Mouse (Mus musculus): ENCODE data around the gene Lif.

The Lif gene

DNA sequence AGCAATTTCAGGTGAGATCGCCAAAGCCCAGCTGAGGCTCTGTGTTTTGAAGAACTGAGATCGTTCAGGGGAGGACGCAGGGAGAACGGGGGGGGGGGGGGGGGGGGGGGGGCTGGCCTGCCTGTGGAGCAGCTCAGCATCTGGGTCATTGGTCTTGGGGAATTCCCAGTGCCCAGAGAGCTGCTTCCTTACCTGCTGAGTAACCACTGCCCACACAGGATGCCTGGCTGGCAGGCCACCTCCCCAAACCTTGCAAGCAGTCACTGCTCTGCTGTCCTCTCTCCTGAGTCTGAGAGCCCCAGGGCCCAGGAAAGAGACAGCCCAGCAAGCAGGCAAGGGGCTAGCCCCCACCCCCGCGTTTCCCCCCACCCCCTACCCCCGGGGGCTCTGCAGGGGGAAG, 5.5 kb downstream of the Lif start:
- no peak for DNase-seq (ENCODE audit: low spot score in 2 of 2)

DNA sequence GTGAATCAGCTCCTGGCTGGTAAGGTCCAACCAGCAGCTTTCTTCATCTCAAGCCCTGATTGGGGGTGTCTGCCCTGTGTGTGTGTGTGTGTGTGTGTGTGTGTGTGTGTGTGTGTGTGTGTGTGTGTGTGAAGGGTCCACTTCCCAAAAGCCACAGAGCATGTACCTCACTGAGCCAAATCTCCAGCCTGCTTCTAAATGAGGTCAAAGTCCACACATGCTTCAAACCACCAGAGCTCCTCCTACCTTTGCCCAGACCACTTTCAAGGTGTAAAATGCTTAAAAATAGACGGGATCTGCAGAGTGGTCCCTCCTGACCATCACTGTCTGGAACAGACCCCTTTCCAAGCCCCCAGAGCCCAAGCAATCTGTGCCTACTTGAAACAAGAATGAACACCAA, 5.9 kb downstream of the Lif start:
- no peak for DNase-seq (ENCODE audit: low spot score in 2 of 2)

DNA sequence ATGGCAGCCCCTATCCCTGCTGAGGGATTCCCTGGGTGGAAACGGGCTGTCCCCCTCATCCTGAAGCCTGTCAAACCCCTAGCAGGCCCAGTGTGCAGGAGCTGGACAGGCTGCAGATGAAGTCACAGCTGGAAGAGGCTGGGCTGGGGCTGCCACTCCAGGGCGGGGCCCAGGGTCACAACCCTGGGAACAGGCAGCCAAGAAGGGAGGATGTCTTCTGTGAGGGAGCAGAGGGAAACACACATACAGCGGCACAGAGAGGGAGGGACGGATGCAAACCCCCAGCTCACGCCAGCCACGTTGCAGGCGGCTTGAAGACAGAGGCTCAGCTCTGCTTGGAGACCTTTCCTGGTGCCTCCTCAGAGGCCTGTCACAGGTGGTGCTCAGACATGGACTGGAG, 6.7 kb downstream of the Lif start:
- peak; percentile 69 to 79 for DNase-seq (ENCODE audit: low spot score in 2 of 2)

DNA sequence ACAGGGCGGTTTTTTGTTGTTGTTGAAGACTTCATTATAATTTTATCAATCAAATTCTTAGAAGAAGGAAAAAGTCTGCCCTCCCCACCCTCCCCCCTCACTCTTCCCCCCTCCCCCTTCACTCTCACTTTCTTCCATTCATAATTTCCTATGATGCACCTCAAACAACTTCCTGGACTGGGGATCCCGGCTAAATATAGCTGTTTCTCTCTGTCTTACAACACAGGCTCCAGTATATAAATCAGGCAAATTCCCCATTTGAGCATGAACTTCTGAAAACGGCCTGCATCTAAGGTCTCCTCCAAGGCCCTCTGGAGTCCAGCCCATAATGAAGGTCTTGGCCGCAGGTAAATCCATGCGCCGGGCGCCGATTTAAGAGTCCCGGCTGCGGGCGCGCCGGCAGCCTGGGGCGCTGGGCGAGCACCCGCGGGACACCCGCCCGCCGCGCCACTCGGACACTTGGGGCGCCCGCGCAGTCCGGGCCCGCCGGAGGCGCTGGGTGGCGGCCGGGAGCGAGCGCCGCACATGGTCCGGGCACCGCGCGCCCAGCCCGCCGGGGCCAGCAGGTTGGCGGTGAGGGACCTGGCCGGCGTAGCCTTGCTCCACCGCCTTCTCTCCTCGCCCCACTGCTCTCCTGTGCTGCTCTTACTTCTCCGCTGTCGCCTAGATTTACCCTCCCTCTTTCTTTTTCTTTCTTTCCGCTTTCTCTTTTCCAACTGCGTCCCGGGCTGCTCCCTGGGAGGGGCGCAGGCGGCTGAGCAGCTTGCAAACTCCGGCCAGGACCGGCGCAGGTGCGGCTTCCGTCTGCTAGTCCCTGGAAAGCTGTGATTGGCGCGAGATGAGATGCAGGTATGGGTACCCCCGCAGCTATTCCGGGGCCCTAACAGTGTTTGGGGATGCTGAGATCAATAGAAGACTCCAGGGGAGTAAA, 9.2 kb downstream of the Lif start:
- DNase-seq (ENCODE audit: low spot score in 2 of 2), result peak in 1 of 2 experiments; percentile 54

DNA sequence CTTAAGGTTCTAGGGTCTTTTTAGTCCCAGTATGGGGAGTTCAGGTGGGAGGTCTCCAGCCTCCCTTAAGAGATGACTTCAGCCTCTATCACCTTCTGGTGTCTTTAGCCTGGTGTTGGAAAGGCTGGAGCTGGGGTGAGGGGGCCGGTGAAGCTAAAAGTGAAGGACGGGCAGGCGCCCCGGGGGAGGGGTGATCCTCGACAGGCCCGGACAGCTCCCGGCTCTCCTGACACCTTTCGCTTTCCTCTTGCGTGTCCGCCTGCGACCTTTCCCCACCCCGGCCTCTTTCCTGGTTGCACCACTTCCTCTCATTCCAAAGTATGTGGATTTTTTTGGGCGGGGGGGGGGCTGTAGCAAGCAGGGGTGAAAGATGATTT, 9.8 kb downstream of the Lif start:
- no peak for DNase-seq (ENCODE audit: low spot score in 2 of 2)

DNA sequence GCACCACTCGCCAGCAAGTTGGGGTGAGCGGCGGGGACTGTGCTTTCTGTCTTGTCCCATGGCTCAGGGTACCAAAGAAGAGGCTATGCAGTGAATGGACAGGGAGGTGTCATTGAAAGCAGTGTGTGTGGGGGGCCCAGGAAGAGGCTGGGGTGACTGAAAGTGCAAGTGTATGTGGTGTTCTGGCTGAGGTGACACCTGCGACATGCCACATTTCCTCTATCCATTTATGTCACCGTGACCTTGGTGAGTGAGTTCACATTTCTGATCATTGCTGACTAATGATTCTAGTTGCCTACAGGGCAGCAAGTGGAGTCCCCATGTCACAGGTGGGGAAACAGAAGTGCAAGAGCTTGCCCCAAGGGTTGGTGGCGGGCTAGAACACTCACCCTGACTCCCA, 11.1 kb downstream of the Lif start:
- no peak for DNase-seq (ENCODE audit: low spot score in 2 of 2)

DNA sequence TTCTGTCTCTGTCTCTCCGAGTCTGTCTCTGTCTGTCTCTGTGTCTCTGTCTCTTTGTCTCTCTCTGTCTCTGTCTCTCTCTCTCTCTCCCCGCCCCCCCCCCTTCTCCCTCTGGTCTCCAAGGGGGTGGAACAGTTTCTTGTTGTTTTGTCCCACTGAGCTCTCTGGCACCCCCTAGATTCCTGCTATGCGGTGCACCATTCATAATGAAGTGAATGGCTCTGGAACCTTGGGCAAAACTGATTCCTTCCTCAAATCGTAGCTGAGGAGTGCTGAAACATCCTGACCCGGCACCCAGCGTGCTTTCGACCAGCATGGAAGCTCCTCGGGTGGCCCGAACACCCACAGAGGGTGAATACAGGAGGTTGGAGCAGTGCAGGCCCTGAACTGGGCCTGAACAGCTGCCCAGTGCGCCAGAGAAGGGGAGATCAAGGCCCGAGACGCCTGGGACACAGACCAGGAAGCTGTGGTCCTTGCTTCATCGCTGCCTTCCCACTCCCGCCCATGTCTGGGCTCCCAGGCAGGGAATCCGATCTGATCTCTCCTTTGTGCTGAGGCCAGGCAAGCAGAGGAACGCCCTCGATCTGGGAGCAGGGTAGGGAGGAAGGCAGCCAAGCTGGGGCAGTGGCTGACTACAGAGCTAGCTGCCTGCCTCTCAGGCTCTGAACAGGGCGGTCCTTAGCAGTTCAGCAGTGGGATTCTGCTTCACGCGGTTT, 13.5 kb downstream of the Lif start:
- DNase-seq (ENCODE audit: low spot score in 2 of 2), result peak; percentile 61 to 65

DNA sequence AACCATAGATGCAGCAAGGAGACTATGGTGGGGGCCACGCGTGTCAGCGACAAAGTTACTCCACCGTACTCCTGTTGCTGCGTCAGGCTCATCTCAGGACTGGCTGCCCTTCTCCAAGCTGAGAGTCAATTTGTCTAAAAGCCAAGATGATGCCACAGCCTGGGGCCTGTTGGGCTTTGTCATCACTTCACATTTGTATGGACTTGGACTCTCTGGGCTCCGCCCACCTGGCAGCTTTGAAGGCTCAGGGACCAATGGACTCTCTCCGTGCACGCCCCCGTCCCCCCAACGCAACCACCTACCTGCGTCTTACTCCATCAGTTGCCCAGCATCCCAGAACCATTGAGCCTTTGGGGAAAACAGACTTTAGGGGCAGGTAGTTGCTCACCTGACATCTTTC, 14.2 kb downstream of the Lif start:
- no peak for DNase-seq (ENCODE audit: low spot score in 2 of 2)

DNA sequence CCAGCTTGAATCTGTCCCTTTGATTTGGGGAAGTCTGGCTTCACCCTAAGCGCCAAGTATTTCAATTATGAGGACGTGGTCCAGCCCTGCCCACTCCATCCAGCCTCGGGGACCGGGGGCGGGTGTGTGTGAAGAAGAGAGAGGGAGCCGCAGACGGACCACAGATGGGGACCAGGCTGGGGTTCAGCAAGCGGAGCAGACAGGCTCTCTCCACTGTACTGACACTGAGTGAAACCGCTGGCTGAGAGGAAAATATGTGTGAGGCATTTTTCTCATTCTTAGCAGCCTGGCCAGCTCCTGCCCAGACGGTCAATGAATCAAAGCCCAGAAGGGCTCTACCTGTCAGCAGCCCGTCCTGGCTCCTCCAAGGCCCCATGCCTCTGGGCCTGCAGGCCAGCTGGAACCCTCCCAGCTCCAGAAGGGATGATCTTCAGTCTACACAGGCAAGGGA, 19.1 kb downstream of the Lif start:
- DNase-seq (ENCODE audit: low spot score in 2 of 2), result peak; percentile 38 to 50

DNA sequence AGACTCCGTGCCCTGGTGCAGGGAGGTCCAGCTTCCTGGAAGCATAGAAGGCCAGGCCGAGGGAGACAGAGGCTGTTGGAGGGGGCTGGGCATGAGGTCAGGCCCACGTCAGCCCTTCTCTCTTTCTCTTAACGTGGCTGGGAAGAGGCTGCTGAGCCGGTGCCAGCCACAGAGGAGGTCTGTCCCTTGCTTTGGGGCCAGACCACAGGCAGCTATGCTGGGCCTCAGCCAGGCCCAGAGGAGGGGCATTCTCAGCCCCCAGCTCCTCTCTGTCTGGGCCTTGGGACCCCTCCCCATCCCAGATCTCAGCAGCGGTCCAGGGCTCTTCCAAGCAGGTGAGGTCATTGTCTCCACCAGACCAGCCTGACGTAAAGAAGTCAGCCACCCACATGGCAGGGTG, 22.6 kb downstream of the Lif start:
- DNase-seq (ENCODE audit: low spot score in 2 of 2), result no peak

DNA sequence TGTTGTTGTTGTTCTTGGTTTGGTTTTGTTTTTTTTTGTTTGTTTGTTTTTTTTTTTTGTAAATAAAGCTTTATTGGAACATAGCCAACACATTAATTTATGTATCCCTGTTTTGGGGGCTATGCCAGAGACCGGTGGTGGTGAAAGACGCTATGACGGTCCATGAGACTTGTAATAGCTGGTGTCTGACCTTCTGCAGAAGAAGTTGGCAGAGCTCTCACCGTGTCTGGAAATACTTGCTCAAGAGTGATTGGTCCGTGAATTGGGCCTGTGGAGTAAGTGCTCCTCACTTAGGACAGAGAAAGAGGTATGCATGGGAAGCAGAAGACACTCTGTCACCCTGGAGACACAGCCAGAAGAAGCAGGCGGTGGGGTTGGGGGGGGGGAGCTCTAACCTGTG, 24.5 kb downstream of the Lif start:
- no peak for DNase-seq (ENCODE audit: low spot score in 2 of 2)

DNA sequence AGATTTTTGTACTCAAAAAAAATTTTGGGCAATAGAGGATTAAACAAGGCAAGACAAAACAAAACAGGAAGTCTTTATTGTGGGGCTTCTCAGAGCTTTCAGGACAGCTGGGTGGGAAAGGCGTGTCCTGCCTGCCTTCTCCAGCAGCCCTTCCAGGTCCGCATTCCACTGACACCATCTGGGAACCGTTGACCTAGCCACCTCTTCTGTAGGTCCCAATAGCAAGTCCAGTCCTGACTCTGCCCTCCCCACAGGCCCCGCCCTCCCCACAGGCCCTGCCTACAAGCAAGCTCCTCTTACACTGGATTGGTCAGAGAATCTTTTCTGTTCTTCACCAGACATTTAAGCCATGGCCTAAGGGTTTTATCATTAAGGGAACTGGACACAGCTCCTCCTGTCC, 26.3 kb downstream of the Lif start:
- DNase-seq (ENCODE audit: low spot score in 2 of 2), result peak; percentile 36 to 45

DNA sequence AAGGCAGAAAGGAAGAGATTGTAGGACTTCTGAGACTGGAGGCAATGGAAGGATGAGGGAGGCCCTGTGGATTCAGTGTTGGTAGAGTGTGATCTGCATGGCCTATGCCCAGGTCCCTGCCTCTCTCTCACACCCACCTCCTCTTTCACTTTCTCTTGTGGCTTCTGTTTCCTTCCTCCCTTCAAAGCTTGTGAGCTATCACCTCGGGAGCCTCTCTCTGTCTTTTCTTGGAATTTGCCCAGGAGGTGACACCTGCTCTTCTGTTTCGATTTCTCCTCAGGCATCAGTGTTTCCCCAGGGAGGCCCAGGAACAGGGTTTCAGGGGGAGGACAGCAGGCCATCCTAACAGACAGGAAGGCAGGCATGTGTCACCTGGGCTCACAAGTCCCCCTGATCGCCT, 31.9 kb downstream of the Lif start:
- no peak for DNase-seq (ENCODE audit: low spot score in 2 of 2)

DNA sequence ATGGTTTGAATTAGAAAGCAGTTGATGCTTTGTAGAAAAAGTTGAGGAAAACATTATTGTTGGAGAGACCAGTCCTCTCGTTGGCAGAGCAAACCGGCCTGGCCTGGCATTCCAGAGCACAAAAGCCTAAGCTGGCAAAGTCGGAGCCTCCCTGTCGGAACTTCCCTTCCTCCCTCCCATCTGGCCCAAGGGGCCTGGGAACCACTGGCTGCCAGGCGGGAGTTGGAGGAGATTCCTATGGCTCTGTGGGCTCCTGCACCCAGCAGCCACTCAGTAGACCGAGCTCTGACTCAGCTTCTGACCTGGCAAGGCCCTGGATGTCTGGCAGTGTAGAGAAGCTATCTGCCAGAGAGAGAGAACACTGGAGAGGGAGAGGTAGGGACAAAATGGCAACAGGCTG, 34.3 kb downstream of the Lif start:
- peak; percentile 70 to 73 for DNase-seq (ENCODE audit: low spot score in 2 of 2)

DNA sequence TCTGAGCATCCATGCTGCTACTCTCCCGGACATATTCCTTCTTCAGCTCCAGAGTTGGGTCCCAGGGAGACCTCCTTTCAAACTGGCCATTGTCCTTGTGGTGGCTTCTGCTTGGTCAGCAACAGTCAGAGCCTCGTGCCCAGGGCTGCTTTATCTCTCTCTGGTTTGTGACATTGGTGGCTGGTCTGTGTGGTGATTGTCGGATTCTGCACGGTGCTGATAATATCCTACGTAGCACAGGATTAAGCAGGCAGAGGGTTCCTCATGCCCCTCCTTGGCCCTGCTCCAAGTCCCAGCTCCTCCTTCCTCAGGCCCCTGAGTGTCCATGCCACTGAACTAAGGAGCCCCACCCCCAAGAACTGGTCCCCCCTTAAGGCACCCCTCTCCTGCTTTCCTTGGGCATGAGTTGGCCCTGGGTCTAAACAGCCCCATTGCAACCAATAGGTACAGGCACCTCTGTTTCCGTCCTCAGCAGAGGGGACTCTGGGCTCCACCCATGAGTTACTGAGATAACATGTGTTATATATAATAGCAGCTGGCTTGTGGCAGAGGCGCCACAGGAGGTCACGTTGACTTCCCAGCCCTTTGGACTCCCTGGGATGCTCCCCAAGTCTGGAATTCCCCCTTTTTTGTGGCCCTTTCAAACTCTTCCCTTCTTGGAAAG, 35.0 kb downstream of the Lif start:
- DNase-seq (ENCODE audit: low spot score in 2 of 2), result peak in 1 of 2 experiments; percentile 39

DNA sequence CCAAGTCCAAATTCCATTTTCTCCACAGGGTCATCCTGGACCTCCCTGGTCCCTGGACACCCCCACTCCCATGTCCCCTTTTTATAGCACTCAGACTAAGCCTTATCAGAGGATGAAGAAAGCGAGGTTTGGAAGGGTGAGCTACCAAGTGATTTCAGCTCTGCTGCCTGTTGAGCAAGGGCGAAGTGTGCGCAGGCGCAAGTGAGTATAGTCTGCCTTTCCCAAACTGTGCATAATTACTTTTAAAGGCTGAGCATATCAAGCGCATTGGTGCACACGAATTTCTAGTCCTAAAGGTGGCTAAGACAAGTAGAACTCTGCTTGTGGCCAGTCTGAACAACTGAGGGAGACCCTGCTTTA, 35.5 kb downstream of the Lif start:
- DNase-seq (ENCODE audit: low spot score in 2 of 2), result no peak

DNA sequence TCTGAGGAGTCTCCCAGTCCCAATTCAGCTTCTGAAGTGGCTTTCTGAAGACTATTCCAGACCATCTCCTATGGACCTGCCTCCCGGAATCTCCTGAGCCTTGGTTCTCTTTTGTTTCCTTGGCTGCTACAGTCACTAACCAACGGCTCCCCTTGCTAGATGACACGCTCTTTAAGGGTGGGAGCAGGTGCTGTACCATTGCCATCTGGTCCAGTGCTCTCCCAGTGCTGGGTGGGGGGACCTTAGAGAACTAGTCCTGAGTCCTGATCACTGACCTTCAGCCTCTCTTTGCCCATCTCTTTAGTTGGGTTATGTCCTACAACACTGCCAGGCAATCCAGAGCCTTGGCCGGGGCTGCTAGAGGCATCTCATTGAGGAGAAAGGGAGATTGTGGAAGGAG, 36.1 kb downstream of the Lif start:
- no peak for DNase-seq (ENCODE audit: low spot score in 2 of 2)

DNA sequence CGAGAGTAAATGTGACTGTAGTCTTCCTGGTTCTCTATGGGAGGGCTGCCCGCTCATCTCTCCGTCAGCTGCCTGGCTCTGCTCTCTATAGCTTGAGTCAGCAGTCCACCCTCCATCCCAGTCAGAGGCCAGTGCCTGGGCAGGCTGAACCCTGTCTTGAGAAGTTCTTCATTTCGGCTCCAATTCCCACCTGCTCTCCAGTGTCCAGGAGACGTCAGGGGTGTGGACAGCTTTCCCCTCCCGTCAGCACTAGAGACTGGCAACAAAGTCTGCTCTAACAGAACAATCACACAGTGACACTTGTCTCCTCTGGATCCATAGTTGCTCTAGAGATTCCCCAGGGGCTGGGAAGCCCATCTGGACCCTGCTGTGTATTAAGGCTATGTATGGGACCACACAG, 36.7 kb downstream of the Lif start:
- no peak for DNase-seq (ENCODE audit: low spot score in 2 of 2)

DNA sequence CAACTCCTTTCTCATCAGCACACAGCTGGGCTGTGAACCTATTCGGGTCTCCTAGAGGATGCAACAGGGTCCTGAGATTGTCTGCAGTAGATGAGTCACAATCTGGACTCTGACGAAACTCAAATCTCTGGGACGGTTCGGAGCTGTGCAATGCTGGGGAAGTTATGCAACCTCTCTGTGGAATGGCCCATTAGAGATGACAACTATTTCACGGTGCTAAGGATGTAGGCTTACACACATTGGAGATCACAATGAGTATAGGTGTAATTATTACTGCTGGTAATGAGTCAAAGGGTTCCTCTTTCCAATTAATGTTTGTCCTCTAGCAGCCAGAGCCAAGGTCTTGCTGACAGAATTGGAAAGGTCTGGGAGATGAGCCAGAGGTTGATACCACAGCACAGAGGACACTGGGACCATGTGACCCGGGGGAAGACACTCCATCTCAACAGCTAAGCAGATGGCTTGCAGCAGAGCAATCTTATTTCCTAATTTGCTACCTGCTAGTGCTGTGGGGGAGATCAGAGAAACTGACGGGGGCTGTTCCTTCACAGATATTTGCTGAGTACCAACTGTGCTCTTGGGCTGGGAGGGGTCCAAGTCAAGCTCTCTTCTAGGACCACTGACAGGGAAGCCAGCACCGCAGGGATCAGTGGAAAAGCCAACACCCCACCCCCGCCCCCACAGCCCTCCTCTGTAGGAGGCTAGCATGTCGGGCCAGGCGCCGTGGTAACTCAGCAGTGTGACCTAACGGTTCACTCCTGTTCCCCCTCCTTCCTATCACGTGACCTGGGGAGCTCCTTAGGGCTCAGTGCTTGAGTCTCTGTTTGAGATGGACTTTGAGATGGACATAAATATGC, 37.4 kb downstream of the Lif start:
- peak; percentile 70 to 80 for DNase-seq (ENCODE audit: low spot score in 2 of 2)

DNA sequence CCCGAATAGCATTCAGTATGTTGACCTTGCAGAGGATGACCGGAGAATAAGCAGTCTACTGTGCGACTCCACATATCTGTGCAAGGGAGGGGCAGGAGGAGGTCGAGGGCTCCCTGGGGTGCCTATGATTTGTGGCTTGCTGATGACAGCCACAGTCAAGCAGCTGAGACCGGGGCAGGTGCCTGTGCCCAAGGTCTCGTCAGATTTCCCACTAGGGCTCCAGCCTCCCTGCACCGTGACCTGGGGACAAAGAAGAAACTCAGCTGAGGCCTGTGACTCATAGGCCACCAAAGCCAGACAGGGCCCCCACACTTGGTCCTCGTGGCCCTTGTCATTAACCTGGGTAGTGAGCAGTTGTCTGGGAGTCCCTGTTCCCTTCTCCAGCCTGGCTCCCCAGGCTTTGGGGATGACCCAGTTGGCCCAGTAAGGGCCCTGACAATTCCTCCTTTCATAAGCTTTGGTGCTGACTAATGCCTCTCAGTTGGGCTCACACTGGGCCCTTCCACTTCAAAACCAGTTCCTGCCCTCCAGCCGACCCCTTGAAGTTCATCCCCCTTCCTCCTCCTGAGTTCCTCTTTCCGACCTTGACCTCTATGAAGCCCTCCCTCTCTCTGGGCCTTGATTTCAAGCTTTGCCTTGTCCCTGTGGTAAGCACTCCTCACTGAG, 39.4 kb downstream of the Lif start:
- peak; percentile 44 to 50 for DNase-seq (ENCODE audit: low spot score in 2 of 2)

DNA sequence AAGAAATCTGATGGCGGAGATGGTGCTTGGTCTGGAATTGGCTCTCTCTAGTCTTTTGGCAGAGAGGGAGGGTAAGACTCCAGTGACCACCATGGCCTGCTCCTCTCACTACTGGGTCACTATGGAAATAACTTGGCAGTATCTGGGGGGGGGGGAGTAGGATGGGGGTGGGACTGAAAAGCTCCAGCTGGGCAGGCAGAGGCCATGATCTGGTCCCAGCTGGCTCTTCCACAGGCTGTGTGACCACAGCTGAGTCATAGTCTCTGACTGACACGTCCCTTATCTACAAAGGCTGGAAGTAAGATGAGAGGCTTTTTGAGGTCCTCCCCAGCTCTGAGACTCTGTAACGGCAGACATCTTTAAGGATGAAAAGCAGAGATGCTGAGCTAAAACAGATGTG, 40.4 kb downstream of the Lif start:
- DNase-seq (ENCODE audit: low spot score in 2 of 2), result peak; percentile 49 to 57
